Mouse (Mus musculus) intestine, embryonic 14.5 days (tissue): Measurements from ENCODE around the gene Prnd. TPM values are rescaled to one million over a fixed set of nuclear protein-coding genes. Genes with fewer than 3 reads are reported as not detected.
A peak's percentile ranks its signal among the peaks of the same experiment; 100 is the strongest.

Source experiments
- ATAC-seq: fragments of 200-750 bp; cut with Nextera tagmentation; replicated peaks from 2 replicates; pipeline ENCODE4 v1.8.0; 2017; ENCODE audit warnings: low read depth, moderate number of reproducible peaks, moderate TSS enrichment, moderate library complexity; ENCODE audit not compliant: low FRiP score, low TSS enrichment
- DNase-seq: peaks from one replicate; pipeline ENCODE4 v3.0.0-alpha.2; 2018; ENCODE audit warnings: low spot score
- H3K27ac ChIP-seq: fragments of 300-500 bp; sonication (generic); 2 replicates; pipeline ENCODE4 v1.5.1; 2014; ENCODE audit warnings: low read depth, mild to moderate bottlenecking, control low read depth
- H3K27me3 ChIP-seq: fragments of 300-500 bp; sonication (generic); replicated peaks from 2 replicates; pipeline ENCODE4 v1.6.1; 2014; ENCODE audit warnings: low read length, control low read depth; ENCODE audit not compliant: control insufficient read depth, insufficient read depth
- H3K36me3 ChIP-seq: fragments of 300-500 bp; sonication (generic); 2 replicates; pipeline ENCODE4 v1.6.1; 2014; ENCODE audit warnings: low read length, control low read depth; ENCODE audit not compliant: control insufficient read depth, insufficient read depth
- H3K4me1 ChIP-seq: fragments of 300-500 bp; sonication (generic); replicated peaks from 2 replicates; pipeline ENCODE4 v1.6.1; 2014; ENCODE audit warnings: low read length, control low read depth, mixed read lengths; ENCODE audit not compliant: control insufficient read depth, insufficient read depth
- H3K4me2 ChIP-seq: fragments of 300-500 bp; sonication (generic); 2 replicates; pipeline ENCODE4 v1.6.1; 2014; ENCODE audit warnings: low read length
- H3K4me3 ChIP-seq: fragments of 300-500 bp; sonication (generic); 2 replicates; pipeline ENCODE4 v1.5.1; 2014; ENCODE audit warnings: low read depth, low read length, control low read depth, mixed read lengths
- H3K9ac ChIP-seq: fragments of 300-500 bp; sonication (generic); 2 replicates; pipeline ENCODE4 v1.6.1; 2014; ENCODE audit warnings: mild to moderate bottlenecking, low read length
- H3K9me3 ChIP-seq: fragments of 300-500 bp; sonication (generic); 2 replicates; pipeline ENCODE4 v1.6.1; 2016; ENCODE audit warnings: low read length, control low read depth; ENCODE audit not compliant: control insufficient read depth
- whole genome bisulfite sequencing: fragments of 180-500 bp; shearing (Covaris S2); extraction: QIAGEN DNeasy Blood & Tissue Kit; methylation state at CpG from one replicate; pipeline ENCODE4 v1.1.7; 2014; 5-methylcytosine and 5-hydroxymethylcytosine counted together
- polyA plus RNA-seq: library from polyadenylated mRNA; unstranded; fragments of >200 nt; fragmentation: Nextera tagmentation; extraction: Ambion mirVana; gene quantifications from 2 replicates; pipeline ENCODE4 v1.2.1, GENCODE M21; 2014

The Prnd gene
- 43.0 and 47.8 TPM in 2 replicates for polyA plus RNA-seq

DNA sequence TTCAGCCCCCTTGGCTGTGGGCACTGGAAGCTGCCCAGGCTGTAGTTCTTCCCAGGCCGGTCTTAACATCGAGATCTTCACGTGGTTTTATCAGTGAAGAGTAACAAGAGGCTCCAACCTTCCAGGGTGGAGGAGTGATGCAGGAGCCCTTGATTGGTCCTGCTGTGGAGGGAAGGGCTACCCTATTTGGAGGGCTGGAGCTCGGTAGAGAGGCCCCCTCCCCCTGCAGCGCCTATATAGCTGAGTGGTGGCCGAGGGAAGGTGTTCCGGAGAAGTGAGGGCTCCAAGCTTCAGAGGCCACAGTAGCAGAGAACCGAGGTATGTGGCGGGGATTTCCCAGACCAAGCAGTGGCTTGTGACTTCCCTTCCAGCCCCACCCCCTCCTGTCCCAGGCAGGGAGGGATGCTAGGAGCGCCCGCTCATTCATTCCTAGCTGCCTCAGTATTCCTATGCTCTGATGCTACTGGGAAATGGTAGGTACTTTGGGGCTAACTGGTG is at the start of gene Prnd:
TSS of gene Prnd (plus strand) at position 264 of the 498 bp plus-strand sequence.
- Histone ChIP-seq H3K9ac (no peak within 1 kb of the TSS), H3K27ac (no peak within 1 kb of the TSS), H3K9me3 (no peaks in the 10 kb centered on the region), H3K4me2 (peak within 1 kb of the TSS; percentile 5; the same call in 1 of the 2 replicates), H3K4me3 (no peak within 1 kb of the TSS), H3K36me3 (no peaks in the 10 kb centered on the region), H3K4me1 (0 out of 2 replicates have a peak, but pooled peaks cover 8% of the 10 kb centered on the region), H3K27me3 (peaks cover 43% of the 10 kb centered on the region)
- 9% methylated on average over 11 of the region's 11 CpGs for WGBS
- DNase-seq (no peak), ATAC-seq (no peak)

DNA sequence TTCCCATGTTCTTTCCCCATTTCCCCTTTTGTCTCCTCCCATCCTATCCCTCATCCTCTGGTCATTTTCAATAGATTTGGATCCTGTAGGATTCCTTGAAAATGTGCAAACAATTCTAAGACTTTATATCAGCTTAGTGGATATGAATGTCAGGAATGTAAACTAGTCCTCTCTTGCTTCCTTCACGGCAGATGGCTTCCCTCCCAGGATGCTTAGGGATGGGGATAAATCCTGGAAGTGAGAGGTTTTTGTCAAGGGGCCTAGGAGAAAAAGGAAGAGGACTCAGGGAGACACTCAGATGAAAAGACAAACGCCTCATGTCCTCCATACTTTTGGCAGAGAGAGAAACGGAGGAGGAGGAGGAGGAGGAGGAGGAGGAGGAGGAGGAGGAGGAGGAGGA is 48.2 kb upstream of the Prnd start:
- WGBS, result 8% methylated on average over 3 of the region's 3 CpGs
- DNase-seq, result no peak
- no peaks in the 10 kb centered on the region for H3K27me3 ChIP-seq

DNA sequence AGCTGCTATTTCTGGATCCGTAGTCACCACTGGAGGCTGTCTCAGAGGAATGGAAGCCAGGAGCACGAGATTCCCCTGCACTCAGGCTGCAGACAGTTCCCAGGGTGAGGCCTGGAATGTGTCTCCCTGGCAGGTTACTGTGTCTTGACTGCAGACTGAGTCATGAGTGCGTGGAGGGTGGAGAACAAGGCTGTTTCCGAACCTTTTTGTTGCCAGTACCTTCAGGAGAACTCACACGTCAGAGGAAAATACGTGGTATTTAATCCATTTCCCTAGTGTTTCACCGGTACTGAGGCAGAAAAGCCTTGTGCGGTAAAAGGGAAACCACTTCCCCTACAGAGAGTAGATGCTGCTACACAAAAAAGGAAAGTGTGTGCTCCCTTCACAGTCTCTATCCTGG is 47.8 kb upstream of the Prnd start:
- H3K27me3 ChIP-seq, result no peaks in the 10 kb centered on the region
- WGBS, result 12% methylated on average over 8 of the region's 8 CpGs
- H3K9ac ChIP-seq, result no peak overlapping the region
- DNase-seq (peak; percentile 79), ATAC-seq (peak; percentile 94)
- H3K27ac ChIP-seq, result peak overlapping the region; percentile 82
- no peaks in the 10 kb centered on the region for H3K9me3 ChIP-seq
- H3K36me3 ChIP-seq, result no peaks in the 10 kb centered on the region
- H3K4me2 ChIP-seq, result peak overlapping the region; percentile 9; the same call in 1 of the 2 replicates
- H3K4me3 ChIP-seq, result no peak overlapping the region
- peaks cover 7% of the 10 kb centered on the region; the same call in 1 of the 2 replicates for H3K4me1 ChIP-seq

More for the DNA sequence above, 48.2 kb upstream of the Prnd start:
- Histone ChIP-seq H3K4me1 (peaks cover 7% of the 10 kb centered on the region; the same call in 1 of the 2 replicates), H3K4me2 (no peak overlapping the region), H3K9me3 (no peaks in the 10 kb centered on the region), H3K27ac (peak overlapping the region; percentile 82), H3K9ac (no peak overlapping the region), H3K4me3 (no peak overlapping the region), H3K36me3 (no peaks in the 10 kb centered on the region)
- ATAC-seq, result peak; percentile 82

DNA sequence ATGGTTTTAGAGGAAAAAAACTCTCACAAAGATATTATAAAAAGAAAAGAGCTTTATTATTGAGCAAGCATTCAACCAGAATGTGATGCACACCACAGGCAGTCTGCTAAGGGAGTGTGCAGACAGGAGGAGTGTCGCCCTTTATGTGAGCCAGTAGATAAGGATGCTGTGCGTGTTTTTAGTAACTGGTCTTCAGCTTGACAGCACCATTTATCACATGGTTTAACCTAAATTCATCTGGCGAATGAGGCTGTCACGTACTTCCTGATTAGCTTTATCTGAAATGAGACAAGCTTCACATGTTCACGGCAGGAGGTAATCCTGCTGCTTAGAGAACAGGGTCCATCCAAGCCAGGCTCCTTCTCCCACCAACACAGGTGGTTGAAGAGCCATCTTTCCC is 45.6 kb upstream of the Prnd start:
- no peaks in the 10 kb centered on the region for H3K9me3 ChIP-seq
- no peak overlapping the region for H3K4me2 ChIP-seq
- WGBS, result 33% methylated on average over 5 of the region's 5 CpGs
- peaks cover 11% of the 10 kb centered on the region; the same call in 1 of the 2 replicates for H3K4me1 ChIP-seq
- H3K27me3 ChIP-seq, result no peaks in the 10 kb centered on the region
- no peak for ATAC-seq
- H3K9ac ChIP-seq, result no peak overlapping the region
- no peak for DNase-seq
- no peaks in the 10 kb centered on the region for H3K36me3 ChIP-seq
- H3K4me3 ChIP-seq, result no peak overlapping the region
- H3K27ac ChIP-seq, result no peak overlapping the region

DNA sequence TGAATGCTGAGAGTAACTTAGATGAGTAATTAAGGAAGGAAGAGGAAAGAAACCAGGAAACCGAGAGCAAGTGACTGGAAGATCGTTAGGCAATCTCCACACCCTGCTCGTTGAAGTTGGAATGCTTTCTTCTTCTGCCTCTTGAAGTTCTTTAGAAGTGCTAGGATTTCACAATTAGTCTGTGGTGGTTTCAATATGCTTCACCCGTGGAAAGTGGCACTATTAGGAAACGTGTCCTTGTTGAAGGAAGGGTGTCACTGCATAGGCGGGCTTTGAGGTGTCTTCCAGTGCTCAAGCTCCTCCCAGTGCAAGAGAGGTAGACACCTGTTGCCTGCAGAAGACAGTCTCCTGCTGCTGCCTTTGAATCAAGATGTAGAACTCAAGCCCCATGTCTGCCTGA is 44.9 kb upstream of the Prnd start:
- no peak overlapping the region for H3K9ac ChIP-seq
- no peak overlapping the region for H3K4me2 ChIP-seq
- ATAC-seq (no peak), DNase-seq (no peak)
- H3K27me3 ChIP-seq, result no peaks in the 10 kb centered on the region
- H3K36me3 ChIP-seq, result no peaks in the 10 kb centered on the region
- peaks cover 11% of the 10 kb centered on the region; the same call in 1 of the 2 replicates for H3K4me1 ChIP-seq
- H3K9me3 ChIP-seq, result no peaks in the 10 kb centered on the region
- no peak overlapping the region for H3K4me3 ChIP-seq
- H3K27ac ChIP-seq, result no peak overlapping the region
- 66% methylated on average over 6 of the region's 6 CpGs for WGBS

DNA sequence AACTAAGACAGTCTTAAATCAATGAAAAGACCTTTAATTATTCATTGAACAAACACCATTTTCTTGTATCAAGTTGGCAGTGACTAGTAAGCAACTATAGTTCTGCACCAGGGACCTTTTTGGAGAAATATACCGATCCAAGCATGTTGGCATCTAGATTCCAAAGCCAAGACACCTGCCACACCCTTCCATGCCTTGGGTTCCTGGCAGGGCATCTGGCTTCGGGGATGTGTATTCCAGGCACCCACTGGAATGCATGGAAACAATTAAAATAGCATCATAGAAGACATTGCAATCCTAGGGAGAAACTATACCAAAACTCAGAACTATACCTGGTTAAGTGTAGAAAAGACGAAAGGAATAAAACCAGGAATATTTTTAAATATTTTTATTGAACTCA is 44.4 kb upstream of the Prnd start:
- no peak for DNase-seq
- WGBS, result 87% methylated on average over 3 of the region's 3 CpGs
- no peak overlapping the region for H3K9ac ChIP-seq

DNA sequence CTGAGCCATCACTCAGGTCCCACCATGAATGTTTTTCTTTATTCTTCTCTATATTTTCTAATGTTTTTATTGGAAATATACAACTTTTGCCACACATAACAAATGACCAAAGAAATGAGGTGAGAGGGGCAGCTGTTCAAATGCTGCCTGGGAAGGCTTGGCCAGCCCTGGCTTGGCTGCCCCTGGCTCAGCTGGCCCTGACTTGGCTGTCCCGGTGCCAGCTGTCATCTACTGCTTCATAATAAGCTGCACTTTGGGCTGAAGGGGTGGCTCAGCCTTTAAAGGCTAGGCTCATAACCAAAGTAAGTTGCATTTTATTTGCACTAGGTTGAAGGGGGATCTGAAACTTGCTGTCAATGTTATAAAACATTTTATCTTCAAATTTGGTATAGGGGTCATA is 43.8 kb upstream of the Prnd start:
- no peak overlapping the region for H3K27ac ChIP-seq
- peaks cover 15% of the 10 kb centered on the region for H3K4me1 ChIP-seq
- DNase-seq, result no peak
- WGBS, result 71% methylated on average over 1 of the region's 1 CpGs
- H3K27me3 ChIP-seq, result no peaks in the 10 kb centered on the region
- H3K4me2 ChIP-seq, result no peak overlapping the region
- H3K9ac ChIP-seq, result no peak overlapping the region
- ATAC-seq, result no peak
- no peaks in the 10 kb centered on the region for H3K36me3 ChIP-seq
- no peak overlapping the region for H3K4me3 ChIP-seq
- no peaks in the 10 kb centered on the region for H3K9me3 ChIP-seq

More for the DNA sequence above, 44.4 kb upstream of the Prnd start:
- no peak overlapping the region for H3K27ac ChIP-seq
- no peaks in the 10 kb centered on the region for H3K9me3 ChIP-seq
- no peaks in the 10 kb centered on the region for H3K27me3 ChIP-seq
- no peak overlapping the region for H3K4me3 ChIP-seq
- peaks cover 12% of the 10 kb centered on the region for H3K4me1 ChIP-seq
- no peaks in the 10 kb centered on the region for H3K36me3 ChIP-seq
- H3K4me2 ChIP-seq, result no peak overlapping the region
- ATAC-seq, result no peak

DNA sequence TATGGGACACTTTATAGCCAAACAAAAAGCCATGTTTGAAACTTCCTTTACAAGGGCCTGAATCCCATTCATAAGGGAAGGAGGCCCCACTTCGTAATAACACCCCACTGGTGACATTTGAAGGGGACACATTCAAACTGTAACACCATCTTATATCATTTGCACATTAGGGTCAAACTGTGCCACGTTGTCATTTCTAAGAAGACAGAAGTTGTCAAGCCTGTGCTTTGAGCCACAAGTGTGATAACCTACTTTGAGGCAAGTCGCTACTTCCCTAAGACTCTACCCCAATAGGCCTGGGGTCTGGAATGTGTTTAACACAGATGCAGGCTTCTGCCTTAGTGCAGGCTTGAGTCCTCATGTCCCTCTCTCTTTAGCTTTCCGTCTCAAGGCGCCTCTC is 43.4 kb upstream of the Prnd start:
- Histone ChIP-seq H3K9me3 (no peaks in the 10 kb centered on the region), H3K4me1 (peaks cover 15% of the 10 kb centered on the region), H3K27ac (no peak overlapping the region), H3K36me3 (no peaks in the 10 kb centered on the region), H3K9ac (no peak overlapping the region), H3K27me3 (no peaks in the 10 kb centered on the region), H3K4me3 (no peak overlapping the region), H3K4me2 (no peak overlapping the region)
- 81% methylated on average over 5 of the region's 5 CpGs for WGBS
- DNase-seq, result no peak
- no peak for ATAC-seq

DNA sequence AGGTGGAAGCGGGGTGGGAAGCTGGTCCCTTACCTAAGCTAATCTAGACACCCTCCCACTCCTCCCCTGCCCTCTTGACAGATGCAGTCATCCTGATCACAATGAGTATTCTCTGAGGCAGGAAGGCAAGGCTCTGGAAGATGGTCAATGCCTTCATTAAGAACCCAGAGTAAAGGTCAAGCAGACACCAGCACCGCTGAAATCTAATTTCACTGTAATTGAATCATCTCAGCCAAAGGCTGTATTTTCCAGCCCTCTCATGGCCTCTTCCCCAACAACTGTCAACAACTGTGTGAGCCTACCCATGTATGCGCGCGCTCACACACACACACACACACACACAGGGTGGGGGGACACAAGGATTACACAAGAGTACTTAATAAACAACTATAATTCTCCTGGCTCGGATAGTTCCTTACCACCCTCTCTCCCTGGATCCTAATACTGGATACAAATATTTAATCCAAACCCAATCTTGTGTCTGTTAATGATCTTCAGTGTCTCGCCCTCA is 42.3 kb upstream of the Prnd start:
- Histone ChIP-seq H3K27me3 (no peaks in the 10 kb centered on the region), H3K36me3 (no peaks in the 10 kb centered on the region), H3K27ac (no peak overlapping the region), H3K4me1 (peaks cover 8% of the 10 kb centered on the region), H3K4me2 (no peak overlapping the region), H3K9ac (no peak overlapping the region), H3K9me3 (no peaks in the 10 kb centered on the region), H3K4me3 (no peak overlapping the region)
- no peak for DNase-seq
- no peak; the same call in 1 of the 2 replicates for ATAC-seq
- WGBS, result 76% methylated on average over 7 of the region's 7 CpGs
